Mouse (Mus musculus) E14TG2a.4 (cell line): ENCODE measurements around the gene Ssh1.

ENCODE experiments used
- CTCF ChIP-seq: conservative IDR thresholded peaks from 2 replicates; pipeline ENCODE4 v1.5.1; 2014; ENCODE audit warnings: low read length
- POU5F1 ChIP-seq: IDR thresholded peaks from 2 replicates; pipeline ENCODE4 v1.6.1; 2014; ENCODE audit warnings: low read length, borderline replicate concordance

- TF ChIP-seq CTCF (no peak), POU5F1 (no peak)
Measured at GRCm38 (mm10) chr5:113961776-113962175, 31.9 kb downstream of the Ssh1 start.
